Mouse (Mus musculus): ENCODE results near the gene Rpl39.
A peak's percentile ranks its signal among the peaks of the same experiment; 100 is the strongest.

Rpl39 gene

GRCm38 (mm10) chrX:37063902-37064301 lies 21.3 kb downstream of the Rpl39 start:
- DNase-seq, result no peak

GRCm38 (mm10) chrX:37048890-37049823 lies 36.0 kb downstream of the Rpl39 start:
- peak; percentile 25 for DNase-seq

DNA sequence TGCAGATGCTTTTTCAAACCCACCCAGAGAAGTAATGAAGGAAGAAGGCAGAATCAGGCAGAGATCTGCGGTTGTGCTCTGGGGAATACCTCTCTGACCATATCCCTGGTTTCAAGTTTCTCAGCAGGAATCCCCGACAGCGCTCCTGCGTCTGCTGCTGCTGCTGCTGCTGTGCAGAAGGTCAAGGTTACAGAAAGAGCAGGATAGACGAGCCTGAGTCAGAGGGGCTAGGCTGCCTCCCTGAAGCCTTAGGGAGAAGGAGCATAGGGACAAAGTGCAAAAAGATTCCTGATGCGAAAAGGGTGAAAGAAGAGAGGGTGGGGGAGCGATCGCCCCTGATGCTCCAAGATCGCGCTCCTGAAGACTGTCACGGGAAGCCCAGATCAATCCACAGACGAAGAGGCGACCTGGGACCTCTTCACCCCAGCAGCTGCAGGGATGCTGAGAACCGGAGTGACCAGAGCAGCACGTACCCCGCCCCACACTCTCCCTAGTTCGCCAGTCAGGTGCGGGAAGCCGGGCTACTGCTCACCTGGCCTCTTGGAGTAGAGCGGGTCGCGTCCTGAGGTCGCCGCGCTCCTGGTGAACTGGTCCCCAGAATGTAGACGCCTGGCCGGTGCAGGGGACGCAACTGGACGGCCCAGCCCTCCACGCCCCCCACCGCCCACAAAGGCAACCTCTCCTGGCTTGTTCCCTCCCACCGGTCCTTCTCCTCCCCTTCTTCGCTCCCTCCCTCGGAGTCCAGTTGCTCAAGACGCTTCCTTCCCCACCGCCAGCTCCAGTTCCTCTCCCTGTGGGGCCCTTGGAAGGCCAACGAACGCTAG lies 36.9 kb downstream of the Rpl39 start, which contains the start of gene Sowahd:
Gene Sowahd (plus strand): TSS at position 780 of the 824 bp plus-strand sequence.
- DNase-seq, result peak; percentile 15

DNA sequence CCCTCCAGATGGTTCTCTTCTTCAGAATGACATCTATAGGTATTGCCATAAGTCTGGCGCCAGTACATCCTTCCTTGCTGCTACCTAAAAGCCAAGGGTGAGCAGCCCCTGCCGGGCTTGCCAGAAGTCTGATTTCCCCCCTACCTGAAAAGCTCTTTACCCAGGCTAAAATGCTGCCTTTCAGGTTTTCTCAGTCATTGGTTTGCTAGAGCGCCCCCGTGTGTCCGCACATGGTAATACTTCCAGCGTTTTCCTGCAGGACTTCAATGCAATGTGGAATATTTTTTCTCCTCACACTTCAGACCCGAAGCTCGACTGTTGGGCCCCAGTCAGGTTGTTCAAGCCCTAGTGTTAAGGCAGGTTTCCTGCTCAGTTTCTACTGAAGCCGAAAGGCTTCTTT lies 42.5 kb downstream of the Rpl39 start:
- peak; percentile 55 for DNase-seq
